Mouse (Mus musculus): Measurements from ENCODE around the gene Fzr1.

- TF ChIP-seq USF1 (IDR thresholded peaks at IDR 0.05; ENCODE audit: low read depth, low read length), result no peak
- no peak for TF ChIP-seq CTCF (conservative IDR thresholded peaks at IDR 0.05 in 1 of 2, IDR thresholded peaks at IDR 0.05 in 1 of 2; ENCODE audit: low read depth in 2 of 2, low read length in 2 of 2)
- no peak for TF ChIP-seq KAT2A (IDR thresholded peaks at IDR 0.05; ENCODE audit: insufficient replicate concordance, low read length)
- peak; percentile 60 for TF ChIP-seq ZKSCAN1 (IDR thresholded peaks at IDR 0.05; ENCODE audit: borderline replicate concordance, low read depth, low read length)
- TF ChIP-seq SMC3 (IDR thresholded peaks at IDR 0.05; ENCODE audit: low read depth, low read length), result no peak
- no peak for TF ChIP-seq RCOR1 (conservative IDR thresholded peaks at IDR 0.05; ENCODE audit: low read depth, low read length)
- TF ChIP-seq POLR2A (IDR thresholded peaks at IDR 0.05; ENCODE audit: low read depth, low read length), result no peak
- TF ChIP-seq POLR2AphosphoS2 (IDR thresholded peaks at IDR 0.05; ENCODE audit: low read depth, low read length), result no peak
- no peak for TF ChIP-seq CHD2 (IDR thresholded peaks at IDR 0.05; ENCODE audit: low read length)
- no peak for TF ChIP-seq ZMIZ1 (IDR thresholded peaks at IDR 0.05; ENCODE audit: low read depth, low read length)
- no peak for TF ChIP-seq ZNF384 (IDR thresholded peaks at IDR 0.05; ENCODE audit: low read depth, low read length)
- no peak for TF ChIP-seq BHLHE40 (IDR thresholded peaks at IDR 0.05; ENCODE audit: low read depth, low read length)
Observed at GRCm38 (mm10) chr10:81423476-81424245, 45.3 kb upstream of the Fzr1 start.
